Mouse (Mus musculus) neutrophil, adult 5-6 weeks (primary cell): ENCODE measurements around the gene Ces2c. TPM values are rescaled to one million over a fixed set of nuclear protein-coding genes. Genes with fewer than 3 reads are reported as not detected.
"Not testable (repeated sequence)": the region's sequence is repeated elsewhere in the genome, so short reads cannot be mapped to it uniquely, and the experiment has no call there.

Experiments
- ATAC-seq: fragments of 151-379, 151-347 bp; 2 replicates; pipeline ENCODE4 v1.8.0; 2017; ENCODE audit warnings: mild to moderate bottlenecking, moderate TSS enrichment; ENCODE audit not compliant: insufficient number of reproducible peaks, poor library complexity, low FRiP score, severe bottlenecking; ENCODE audit errors: extremely low read depth
- total RNA-seq: library from RNA; stranded (forward); fragments of 200-1000 nt; gene quantifications from 2 replicates; pipeline ENCODE4 v1.2.3, GENCODE M21; 2017

Gene Ces2c
- total RNA-seq, result not detected in 2 replicates

DNA sequence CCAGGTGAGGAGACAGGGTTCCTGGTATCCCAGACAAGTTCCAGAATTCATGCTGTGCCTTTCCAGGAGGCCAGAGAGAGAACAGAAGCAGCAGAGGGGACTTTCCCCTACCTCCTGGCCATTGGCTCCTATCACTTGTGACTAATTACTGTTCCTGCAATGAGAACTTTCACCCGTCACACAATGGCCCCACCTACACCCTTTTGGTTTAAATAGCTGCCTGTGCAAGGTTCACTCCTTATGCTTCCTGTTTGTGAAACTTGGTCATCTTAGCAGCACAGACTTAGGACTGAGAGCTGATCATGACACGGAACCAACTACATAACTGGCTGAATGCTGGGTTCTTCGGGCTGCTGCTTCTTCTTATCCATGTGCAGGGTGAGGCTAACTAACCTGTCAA lies at the start of gene Ces2c:
Gene Ces2c (plus strand): TSS at position 238 of the 400 bp plus-strand sequence.
- ATAC-seq, result no peak

DNA sequence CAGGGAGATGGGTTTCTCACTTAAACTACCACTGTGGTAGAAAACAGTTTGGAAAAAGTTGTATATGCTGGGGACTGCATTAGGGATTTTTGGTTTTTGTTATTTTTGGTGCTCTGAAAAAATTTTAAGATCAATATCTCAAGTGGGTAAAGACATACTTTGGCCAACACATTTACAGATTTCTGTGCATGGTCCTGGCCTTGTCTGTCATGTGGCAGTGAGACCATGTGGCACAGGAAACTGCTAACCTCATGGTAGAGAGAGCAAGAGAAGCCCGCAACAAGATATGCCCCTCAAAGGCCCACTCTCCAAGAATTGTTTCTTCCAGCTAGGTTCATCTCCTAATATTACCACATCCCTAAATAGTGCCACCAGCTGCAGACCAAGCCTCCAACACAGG lies 47.5 kb upstream of the Ces2c start:
- ATAC-seq, result no peak

DNA sequence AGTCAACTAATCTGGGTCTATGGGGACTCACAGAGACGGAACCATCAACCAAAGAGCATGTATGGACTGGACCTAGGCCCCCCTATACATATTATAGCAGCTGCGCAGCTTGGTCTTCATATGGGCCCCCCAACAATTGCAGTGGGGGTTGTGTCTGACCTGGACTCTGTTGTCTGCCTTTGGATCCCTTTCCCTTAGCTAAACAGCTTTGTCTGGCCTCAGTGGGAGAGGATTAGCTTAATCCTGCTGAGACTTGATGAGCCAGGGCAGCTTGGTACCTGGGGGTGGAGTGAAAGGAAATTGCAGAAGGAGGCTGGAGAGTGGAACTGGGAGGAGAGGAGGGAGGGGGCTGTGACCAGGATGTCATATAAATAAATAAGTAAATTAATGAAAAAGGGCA lies 40.7 kb upstream of the Ces2c start:
- no peak for ATAC-seq

DNA sequence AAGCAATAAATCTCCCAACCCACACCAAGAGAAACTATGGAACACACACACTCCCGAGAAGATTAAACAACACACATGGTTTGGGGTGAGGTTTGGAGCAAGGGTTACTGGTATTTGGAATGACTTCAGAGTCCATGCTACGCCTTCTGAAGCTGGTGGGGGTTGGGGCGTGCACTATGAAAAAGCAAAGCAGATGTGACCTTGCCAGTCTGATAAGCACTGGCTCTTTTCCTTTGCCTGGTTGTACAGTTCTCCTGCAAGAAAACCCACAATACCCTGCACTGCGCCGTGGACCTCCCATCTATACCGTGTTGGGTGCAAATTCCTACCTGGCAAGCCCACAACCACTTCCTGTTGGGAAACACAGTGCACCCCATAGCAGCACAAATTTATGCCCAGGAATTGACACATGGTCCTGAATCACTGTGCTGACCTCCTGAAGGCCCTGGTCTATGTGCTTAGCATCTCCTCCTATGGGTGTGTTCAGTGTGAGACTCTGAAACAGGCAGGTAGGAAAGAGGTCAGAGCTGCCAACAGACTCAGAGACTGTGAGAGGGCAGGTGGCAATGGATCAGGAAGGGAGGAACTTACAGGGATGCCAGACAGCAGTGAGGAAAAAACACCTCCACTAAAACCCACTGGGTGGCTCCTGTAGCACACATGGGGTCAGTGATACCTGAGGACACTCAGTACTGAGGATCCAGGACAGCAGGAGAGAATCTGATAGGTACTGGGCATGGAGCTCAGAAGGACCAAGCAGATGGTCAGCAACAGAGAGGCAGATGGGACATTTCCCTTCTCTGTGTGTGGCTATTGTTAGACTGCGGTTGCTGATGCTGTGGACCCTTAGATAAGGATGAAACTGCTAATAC lies 38.1 kb upstream of the Ces2c start:
- ATAC-seq, result no peak

DNA sequence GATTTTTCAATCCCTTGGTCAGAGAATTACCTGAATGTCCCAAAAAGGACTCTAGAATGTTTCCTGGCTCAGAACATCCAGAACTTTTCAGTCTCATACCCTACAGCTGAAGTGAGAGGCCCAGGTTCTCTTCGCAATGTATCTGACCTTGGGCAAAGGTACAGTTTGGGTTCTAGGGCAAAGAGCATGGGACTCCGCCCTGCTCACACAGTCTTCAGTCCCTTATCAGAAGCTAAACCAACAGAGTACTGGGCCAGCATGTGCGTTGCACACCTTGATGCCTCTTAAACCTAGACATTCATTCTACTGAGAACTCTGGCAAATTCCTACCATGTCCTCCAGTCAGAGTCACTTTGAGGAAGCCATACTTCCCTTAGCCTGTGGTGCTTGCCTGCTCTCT lies 37.4 kb upstream of the Ces2c start:
- ATAC-seq, result no peak

DNA sequence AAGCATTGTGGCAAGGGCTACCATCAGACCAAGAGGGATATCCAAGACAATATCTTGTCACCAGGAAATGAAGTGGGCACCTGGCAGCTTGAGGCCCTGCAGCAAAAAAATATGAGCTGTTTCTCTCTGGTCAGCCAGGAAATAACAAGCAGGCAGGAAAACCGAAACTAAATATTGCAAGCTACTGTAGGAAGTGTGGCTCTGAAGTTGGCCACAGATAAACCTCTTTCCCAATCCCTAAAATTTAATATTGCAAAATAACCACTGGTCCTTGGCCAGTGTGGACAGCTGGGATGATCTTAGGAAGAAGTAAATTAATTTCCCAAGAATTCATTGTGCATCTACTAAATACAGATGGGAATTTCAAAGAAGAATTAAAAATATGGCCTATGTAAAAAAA lies 20.0 kb upstream of the Ces2c start:
- no peak for ATAC-seq

DNA sequence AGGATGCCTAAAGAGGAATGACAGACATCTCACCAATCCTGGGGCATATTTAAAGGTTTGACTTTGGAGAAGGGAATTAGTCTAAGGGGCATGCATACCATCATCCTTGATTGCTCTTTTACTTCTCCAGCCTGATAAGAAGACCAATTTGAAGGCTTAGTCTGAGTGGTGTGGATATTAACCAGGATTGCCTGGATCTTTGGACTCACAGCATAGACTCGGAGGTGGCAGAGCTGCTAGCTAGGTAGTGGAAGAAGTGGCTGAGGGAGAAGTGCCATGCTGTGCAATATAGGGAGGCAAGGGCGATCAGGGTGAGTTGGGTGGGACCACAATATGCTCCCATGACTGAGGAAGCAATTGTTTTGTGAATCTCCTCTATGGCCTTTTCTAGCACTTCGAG lies 18.6 kb upstream of the Ces2c start:
- no peak for ATAC-seq

DNA sequence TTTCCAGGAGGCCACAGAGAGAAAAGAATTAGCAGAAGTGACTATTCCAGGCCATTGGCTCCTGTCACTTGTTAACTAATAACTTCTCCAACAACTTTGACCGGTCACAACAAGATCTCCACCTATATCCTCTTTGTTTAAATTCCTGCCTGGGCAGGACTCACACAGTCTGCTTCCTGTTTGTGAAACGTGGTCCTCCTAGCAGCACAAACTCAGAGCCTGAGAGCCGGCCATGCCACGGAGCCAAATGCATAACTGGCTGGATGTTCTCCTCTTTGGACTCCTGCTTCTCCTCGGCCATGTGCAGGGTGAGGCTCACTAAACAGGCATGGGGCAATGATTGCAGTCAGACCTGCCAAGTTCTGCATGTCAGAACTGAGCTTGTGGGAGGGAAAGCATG lies 15.4 kb upstream of the Ces2c start, which contains the start of gene Ces2b:
Gene Ces2b (plus strand): TSS at position 133 of the 400 bp plus-strand sequence.
- no peak for ATAC-seq

DNA sequence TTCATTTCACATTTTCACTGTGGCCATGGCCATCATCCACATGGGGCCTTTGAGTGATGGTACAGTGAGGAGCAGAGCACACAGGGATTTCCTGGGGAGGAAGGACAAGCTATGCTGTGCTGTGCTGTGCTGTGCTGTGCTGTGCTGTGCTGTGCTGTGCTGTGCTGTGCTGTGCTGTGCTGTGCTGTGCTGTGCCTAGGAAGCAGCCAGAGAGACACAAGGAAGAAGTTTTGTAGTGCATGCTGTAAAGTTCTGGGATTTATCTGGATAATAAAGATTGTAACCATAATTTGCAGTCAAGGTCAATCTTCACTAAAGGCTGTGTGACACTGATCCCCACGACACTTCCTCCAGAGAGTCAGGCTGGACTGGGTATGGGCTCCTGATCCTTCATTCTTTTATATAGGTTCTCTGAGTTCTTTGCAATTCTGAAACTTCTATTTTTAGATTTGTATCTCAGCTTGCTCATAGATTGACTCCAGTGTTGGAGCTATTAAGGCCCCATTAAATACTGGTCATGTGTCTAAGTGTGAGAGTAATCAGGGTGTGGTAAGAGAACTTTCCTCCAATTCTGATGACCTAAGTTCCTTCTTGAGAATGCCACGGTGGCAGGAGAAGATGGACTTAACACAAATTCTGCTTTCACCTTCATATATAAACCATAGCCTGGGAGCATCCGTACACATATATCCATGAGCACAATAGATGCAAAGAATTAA lies 5.3 kb upstream of the Ces2c start:
- no peak for ATAC-seq

DNA sequence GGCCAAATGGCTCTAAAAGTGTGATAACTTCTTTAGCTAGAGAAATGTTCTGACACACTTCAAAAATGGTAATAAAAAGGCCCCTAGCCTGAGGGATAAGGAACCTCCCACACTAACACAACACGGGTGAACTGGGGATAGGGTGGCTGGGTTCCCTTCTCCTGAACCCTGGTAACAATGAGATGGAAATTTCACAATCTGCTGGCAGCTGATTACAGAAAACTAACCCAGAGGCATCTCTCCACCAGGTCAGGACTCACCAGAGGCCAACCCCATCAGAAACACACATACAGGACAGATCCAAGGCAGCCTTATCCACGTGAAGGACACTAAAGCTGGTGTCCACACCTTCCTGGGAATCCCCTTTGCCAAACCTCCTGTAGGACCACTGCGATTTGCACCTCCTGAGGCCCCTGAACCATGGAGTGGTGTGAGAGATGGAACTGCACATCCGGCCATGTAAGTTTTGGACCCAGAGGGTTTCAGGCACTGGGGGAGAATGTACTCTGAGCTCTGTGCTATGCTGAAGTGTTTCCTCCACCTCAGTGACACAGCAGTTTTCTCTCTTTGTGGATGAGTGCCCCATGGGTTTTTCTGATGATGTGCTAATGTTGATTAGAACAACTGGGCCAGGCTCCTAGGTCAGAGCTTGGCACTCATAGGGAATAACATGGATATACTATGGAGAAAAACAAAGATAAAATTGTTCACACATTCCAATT lies 1.0 kb downstream of the Ces2c start:
- no peak for ATAC-seq

DNA sequence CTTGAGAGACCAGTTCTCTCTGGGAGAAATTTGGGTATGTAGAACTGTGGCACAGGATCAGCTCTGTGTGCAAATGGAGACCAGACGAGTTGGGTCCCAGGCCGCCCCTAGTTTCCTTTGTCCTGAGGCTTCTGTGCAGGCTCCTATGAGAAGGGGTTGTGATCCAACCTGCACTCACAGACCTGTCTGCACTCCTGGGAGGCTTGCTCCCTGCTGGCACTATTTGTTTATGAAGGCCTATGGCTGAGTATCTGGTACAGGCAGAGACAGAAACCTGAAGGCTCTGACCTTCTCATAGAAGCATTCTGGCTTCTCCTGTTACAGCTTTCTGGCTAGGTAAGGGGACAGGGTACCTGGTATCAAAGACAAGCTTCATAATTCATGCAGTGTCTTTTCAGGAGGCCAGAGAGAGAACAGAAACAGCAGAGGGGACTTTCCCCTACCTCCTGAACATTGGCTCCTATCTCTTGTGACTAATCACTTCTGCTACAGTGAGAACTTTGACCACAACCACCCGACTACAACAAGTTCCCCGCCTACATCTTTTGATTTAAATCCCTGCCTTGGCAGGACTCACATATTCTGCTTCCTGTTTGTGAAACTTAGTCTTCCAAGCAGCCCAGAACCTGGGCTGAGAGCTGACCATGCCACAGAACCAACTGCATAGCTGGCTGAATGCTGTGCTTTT lies 20.1 kb downstream of the Ces2c start:
- ATAC-seq, result not testable (repeated sequence)

DNA sequence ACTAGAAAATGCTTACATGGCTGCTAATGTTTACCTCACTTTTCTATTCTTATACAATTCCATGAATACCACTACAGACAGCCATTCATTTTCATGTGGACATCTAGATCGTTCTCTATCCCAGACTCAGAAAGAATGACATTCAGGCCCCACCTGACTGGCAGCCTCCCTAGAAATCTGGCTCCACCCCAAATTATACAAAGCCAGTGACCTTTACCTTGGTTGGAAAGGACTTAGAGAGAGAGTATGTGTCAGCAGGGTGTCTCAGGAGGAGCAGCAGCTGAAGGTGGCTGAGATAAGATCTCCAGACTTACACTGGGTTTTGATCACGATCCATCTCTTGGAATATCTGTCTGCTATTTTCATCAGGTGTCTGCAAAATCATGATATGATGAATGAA lies 22.0 kb downstream of the Ces2c start:
- ATAC-seq, result not testable (repeated sequence)

DNA sequence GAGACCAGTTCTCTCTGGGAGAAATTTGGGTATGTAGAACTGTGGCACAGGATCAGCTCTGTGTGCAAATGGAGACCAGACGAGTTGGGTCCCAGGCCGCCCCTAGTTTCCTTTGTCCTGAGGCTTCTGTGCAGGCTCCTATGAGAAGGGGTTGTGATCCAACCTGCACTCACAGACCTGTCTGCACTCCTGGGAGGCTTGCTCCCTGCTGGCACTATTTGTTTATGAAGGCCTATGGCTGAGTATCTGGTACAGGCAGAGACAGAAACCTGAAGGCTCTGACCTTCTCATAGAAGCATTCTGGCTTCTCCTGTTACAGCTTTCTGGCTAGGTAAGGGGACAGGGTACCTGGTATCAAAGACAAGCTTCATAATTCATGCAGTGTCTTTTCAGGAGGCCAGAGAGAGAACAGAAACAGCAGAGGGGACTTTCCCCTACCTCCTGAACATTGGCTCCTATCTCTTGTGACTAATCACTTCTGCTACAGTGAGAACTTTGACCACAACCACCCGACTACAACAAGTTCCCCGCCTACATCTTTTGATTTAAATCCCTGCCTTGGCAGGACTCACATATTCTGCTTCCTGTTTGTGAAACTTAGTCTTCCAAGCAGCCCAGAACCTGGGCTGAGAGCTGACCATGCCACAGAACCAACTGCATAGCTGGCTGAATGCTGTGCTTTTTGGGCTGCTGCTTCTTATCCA lies 39.5 kb downstream of the Ces2c start:
- ATAC-seq, result not testable (repeated sequence)

DNA sequence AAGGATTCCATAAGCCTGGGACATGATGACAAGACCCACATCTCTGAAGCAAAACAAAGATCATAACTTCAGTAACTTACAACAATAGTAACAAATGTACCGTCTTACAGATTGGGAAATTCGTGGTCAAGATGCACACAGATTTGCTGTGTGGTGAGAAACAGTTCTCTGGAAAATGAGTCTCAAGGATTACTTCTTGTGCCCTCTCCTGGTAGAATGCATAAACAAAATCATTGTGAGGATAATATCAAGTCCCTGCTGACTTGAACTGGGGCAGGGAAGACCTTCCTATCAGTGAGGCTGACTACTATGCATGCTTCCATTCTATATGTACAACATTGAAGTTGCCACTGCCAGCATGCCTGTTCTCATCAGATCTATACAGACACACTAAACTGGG lies 54.9 kb downstream of the Ces2c start:
- no peak for ATAC-seq

Other genes starting within 250 kb of the Ces2c start
- 2.0 TPM in 1 of 2 replicates, not detected in the other for gene Cdh16, start 222.7 kb upstream of the Ces2c start, total RNA-seq
- 13.0 and 20.0 TPM in 2 replicates for gene Rrad, start 215.7 kb upstream of the Ces2c start, total RNA-seq
- gene Ciao2b, start 205.1 kb upstream of the Ces2c start, total RNA-seq, result 21.1 and 22.6 TPM in 2 replicates
- not detected in 2 replicates for gene Ces2a, start 113.1 kb upstream of the Ces2c start, total RNA-seq
- not detected in 2 replicates for gene Ces2b, start 15.5 kb upstream of the Ces2c start, total RNA-seq
- gene Ces2e, start 79.2 kb downstream of the Ces2c start, total RNA-seq, result not detected in 2 replicates
- 0.86 and 1.5 TPM in 2 replicates for gene Ces2f, start 100.3 kb downstream of the Ces2c start, total RNA-seq
- not detected in 2 replicates for gene Ces2g, start 114.7 kb downstream of the Ces2c start, total RNA-seq
- not detected in 2 replicates for gene Ces2h, start 153.8 kb downstream of the Ces2c start, total RNA-seq
- not detected in 2 replicates for gene Ces3a, start 201.5 kb downstream of the Ces2c start, total RNA-seq
- not detected in 2 replicates for gene Ces3b, start 236.7 kb downstream of the Ces2c start, total RNA-seq